Mouse (Mus musculus) MEL (cell line): ENCODE measurements around the gene Gm10837. TPM values are rescaled to one million over a fixed set of nuclear protein-coding genes. Genes with fewer than 3 reads are reported as not detected.

Source experiments
- DNase-seq: peaks from one replicate; pipeline ENCODE4 v3.0.0; 2011; ENCODE audit warnings: low read depth, low spot score
- H3K27ac ChIP-seq: 2 replicates; pipeline ENCODE4 v1.5.1; 2012; ENCODE audit warnings: low read depth, mild to moderate bottlenecking, control low read depth, low read length, moderate library complexity; ENCODE audit not compliant: control insufficient read depth
- H3K27me3 ChIP-seq, 2 experiments: fragments of 150-350 bp in 1 of 2; sonication (generic) in 1 of 2; 2 replicates each; pipeline ENCODE4 v1.6.1; 2012; ENCODE audit warnings: low read length in 2 of 2, mild to moderate bottlenecking in 2 of 2, improper control_type of control experiment in 1 of 2, moderate library complexity in 1 of 2; ENCODE audit not compliant: insufficient read depth in 2 of 2, control insufficient read depth in 1 of 2
- H3K36me3 ChIP-seq, 2 experiments: 2 replicates each; pipeline ENCODE4 v1.6.1; 2012 to 2014; ENCODE audit warnings: low read length in 2 of 2, improper control_type of control experiment in 1 of 2, inconsistent platforms in 1 of 2, mild to moderate bottlenecking in 1 of 2; ENCODE audit not compliant: insufficient read depth in 2 of 2, control insufficient read depth in 1 of 2
- H3K4me1 ChIP-seq, 2 experiments: fragments of 150-350 bp in 1 of 2; sonication (generic) in 1 of 2; 2 replicates each; pipeline ENCODE4 v1.6.1; 2012; ENCODE audit warnings: low read length in 2 of 2, improper control_type of control experiment in 1 of 2, mild to moderate bottlenecking in 1 of 2; ENCODE audit not compliant: insufficient read depth in 2 of 2, control insufficient read depth in 1 of 2
- H3K4me3 ChIP-seq, 2 experiments: fragments of 150-350 bp in 1 of 2; sonication (generic) in 1 of 2; 2 replicates each; pipeline ENCODE4 v1.5.1; 2012; ENCODE audit warnings: low read depth in 2 of 2, low read length in 2 of 2, mild to moderate bottlenecking in 2 of 2, moderate library complexity in 2 of 2, control low read depth in 1 of 2, improper control_type of control experiment in 1 of 2; ENCODE audit not compliant: control insufficient read depth in 1 of 2, insufficient read depth in 1 of 2
- H3K79me2 ChIP-seq: 2 replicates; pipeline ENCODE4 v1.6.1; 2012; ENCODE audit warnings: mild to moderate bottlenecking, low read length, moderate library complexity; ENCODE audit not compliant: control insufficient read depth, poor library complexity, insufficient read depth
- H3K9ac ChIP-seq: 2 replicates; pipeline ENCODE4 v1.6.1; 2012; ENCODE audit warnings: low read depth, mild to moderate bottlenecking, control low read depth, low read length, moderate library complexity; ENCODE audit not compliant: control insufficient read depth, poor library complexity, severe bottlenecking
- H3K9me3 ChIP-seq: fragments of 150-350 bp; sonication (generic); replicated peaks from 2 replicates; pipeline ENCODE4 v1.6.1; 2012; ENCODE audit warnings: mild to moderate bottlenecking, low read length, improper control_type of control experiment, moderate library complexity; ENCODE audit not compliant: insufficient read depth
- CHD1 ChIP-seq: IDR thresholded peaks from 2 replicates; pipeline ENCODE4 v1.6.1; 2012; ENCODE audit warnings: low read depth, mild to moderate bottlenecking, inconsistent platforms, low read length, improper control_type of control experiment
- CTCF ChIP-seq, 3 experiments: IDR thresholded peaks in 2 of 3; conservative IDR thresholded peaks in 1 of 3; 2 replicates each; pipeline ENCODE4 v1.5.1; 2011 to 2012; ENCODE audit warnings: low read length in 3 of 3, low read depth in 2 of 3, mild to moderate bottlenecking in 2 of 3, improper control_type of control experiment in 1 of 3, inconsistent platforms in 1 of 3, mixed read lengths in 1 of 3, moderate library complexity in 1 of 3; ENCODE audit not compliant: control insufficient read depth in 1 of 3, insufficient read depth in 1 of 3, poor library complexity in 1 of 3, severe bottlenecking in 1 of 3
- ETS1 ChIP-seq: IDR thresholded peaks from 2 replicates; pipeline ENCODE4 v1.6.1; 2012; ENCODE audit warnings: low read depth, mild to moderate bottlenecking, inconsistent platforms, low read length, improper control_type of control experiment, moderate library complexity
- GATA1 ChIP-seq: IDR thresholded peaks from 2 replicates; pipeline ENCODE4 v1.6.1; 2011; ENCODE audit warnings: low read depth, low read length, improper control_type of control experiment
- HCFC1 ChIP-seq: IDR thresholded peaks from 2 replicates; pipeline ENCODE4 v1.6.1; 2012; ENCODE audit warnings: low read depth, mild to moderate bottlenecking, inconsistent platforms, low read length, improper control_type of control experiment, moderate library complexity
- JUND ChIP-seq: IDR thresholded peaks from 2 replicates; pipeline ENCODE4 v1.6.1; 2011; ENCODE audit warnings: low read depth, mild to moderate bottlenecking, improper control_type of control experiment, low read length
- KAT2A ChIP-seq: conservative IDR thresholded peaks from 2 replicates; pipeline ENCODE4 v1.6.1; 2012; ENCODE audit warnings: low read depth, low read length, improper control_type of control experiment, inconsistent platforms
- MAFK ChIP-seq: IDR thresholded peaks from 2 replicates; pipeline ENCODE4 v1.6.1; 2011; ENCODE audit warnings: low read depth, mild to moderate bottlenecking, low read length, improper control_type of control experiment, borderline replicate concordance
- MAX ChIP-seq: IDR thresholded peaks from 2 replicates; pipeline ENCODE4 v1.6.1; 2011; ENCODE audit warnings: low read length, improper control_type of control experiment
- MAZ ChIP-seq: IDR thresholded peaks from 2 replicates; pipeline ENCODE4 v1.6.1; 2012; ENCODE audit warnings: low read depth, mild to moderate bottlenecking, inconsistent platforms, low read length, improper control_type of control experiment
- NELFE ChIP-seq: IDR thresholded peaks from 2 replicates; pipeline ENCODE4 v1.6.1; 2011; ENCODE audit warnings: low read depth, low read length, improper control_type of control experiment
- NRF1 ChIP-seq: IDR thresholded peaks from 2 replicates; pipeline ENCODE4 v1.6.1; 2014; ENCODE audit warnings: low read depth, mild to moderate bottlenecking, inconsistent platforms, low read length, improper control_type of control experiment, moderate library complexity; ENCODE audit not compliant: poor library complexity, insufficient read depth, severe bottlenecking
- POLR2AphosphoS2 ChIP-seq: IDR thresholded peaks from 2 replicates; pipeline ENCODE4 v1.6.1; 2011; ENCODE audit warnings: low read length, improper control_type of control experiment
- POLR2AphosphoS5 ChIP-seq: IDR thresholded peaks from 2 replicates; pipeline ENCODE4 v1.6.1; 2012; ENCODE audit warnings: low read depth, borderline replicate concordance, mild to moderate bottlenecking, inconsistent platforms, low read length, moderate library complexity, mixed read lengths
- RCOR1 ChIP-seq: IDR thresholded peaks from 2 replicates; pipeline ENCODE4 v1.6.1; 2012; ENCODE audit warnings: low read depth, mild to moderate bottlenecking, inconsistent platforms, low read length, improper control_type of control experiment
- SMC3 ChIP-seq: IDR thresholded peaks from 2 replicates; pipeline ENCODE4 v1.6.1; 2011; ENCODE audit warnings: low read depth, low read length, improper control_type of control experiment
- TAL1 ChIP-seq: IDR thresholded peaks from 2 replicates; pipeline ENCODE4 v1.6.1; 2012; ENCODE audit warnings: mild to moderate bottlenecking, inconsistent platforms, low read length, moderate library complexity, mixed read lengths
- TBP ChIP-seq: IDR thresholded peaks from 2 replicates; pipeline ENCODE4 v1.8.0; 2011; ENCODE audit warnings: low read depth, low read length, improper control_type of control experiment
- TCF12 ChIP-seq: IDR thresholded peaks from 2 replicates; pipeline ENCODE4 v1.6.1; 2014; ENCODE audit warnings: low read depth, mild to moderate bottlenecking, inconsistent platforms, low read length, improper control_type of control experiment, moderate library complexity
- UBTF ChIP-seq: IDR thresholded peaks from 2 replicates; pipeline ENCODE4 v1.6.1; 2012; ENCODE audit warnings: low read depth, mild to moderate bottlenecking, inconsistent platforms, low read length, improper control_type of control experiment, moderate library complexity, borderline replicate concordance; ENCODE audit not compliant: insufficient read depth
- polyA plus RNA-seq, 2 experiments: library from polyadenylated mRNA; stranded (reverse) in 1 of 2; unstranded in 1 of 2; fragments of >175 nt in 1 of 2; fragments of >200 nt in 1 of 2; gene quantifications; 2 replicates each; pipeline versions ENCODE4 v1.2.1 to v1.2.4; 2012; ENCODE audit warnings: low replicate concordance in 2 of 2, low read depth in 1 of 2; ENCODE audit not compliant: insufficient read length in 2 of 2, insufficient read depth in 1 of 2, missing spikeins in 1 of 2
- total RNA-seq: library from RNA; depleted of rRNA; stranded (reverse); fragments of 300-350 nt; gene quantifications from 2 replicates; pipeline ENCODE4 v1.2.3, GENCODE M21; 2012

Gm10837 gene
- total and polyA plus RNA-seq, 3 experiments, result not detected

- H3K4me3 ChIP-seq, result no peak overlapping the region
- H3K27me3 ChIP-seq, result no peaks in the 10 kb centered on the region
- no peaks in the 10 kb centered on the region for H3K79me2 ChIP-seq
- no peak overlapping the region for H3K27ac ChIP-seq
- H3K9me3 ChIP-seq, result no peaks in the 10 kb centered on the region
- H3K9ac ChIP-seq, result no peak overlapping the region
- DNase-seq, result no peak
- no peaks in the 10 kb centered on the region for H3K36me3 ChIP-seq
- H3K4me1 ChIP-seq, result no peaks in the 10 kb centered on the region
- TF ChIP-seq UBTF (no peak), MAFK (no peak), KAT2A (no peak), CTCF (IDR thresholded peaks at IDR 0.05 in 2 of 3, conservative IDR thresholded peaks at IDR 0.05 in 1 of 3; ENCODE audit: control insufficient read depth in 1 of 3, insufficient read depth in 1 of 3, low read depth in 2 of 3, low read length in 3 of 3, poor library complexity in 1 of 3, severe bottlenecking in 1 of 3) (no peak), MAZ (no peak), NELFE (no peak), ETS1 (no peak), POLR2AphosphoS5 (no peak), RCOR1 (no peak)
- TF ChIP-seq, all 39 proteins: peak for 0
These were observed 14.8 kb upstream of the Gm10837 start for GRCm38 (mm10) chr14:122475557-122476040.

GRCm38 (mm10) chr14:122476041-122476821, 14.2 kb upstream of the Gm10837 start:
- H3K9ac ChIP-seq, result no peak overlapping the region
- no peaks in the 10 kb centered on the region for H3K79me2 ChIP-seq
- H3K4me3 ChIP-seq, result no peak overlapping the region
- H3K9me3 ChIP-seq, result no peaks in the 10 kb centered on the region
- no peak for TF ChIP-seq GATA1
- no peak for TF ChIP-seq TAL1
- TF ChIP-seq TCF12, result no peak
- TF ChIP-seq ETS1, result no peak
- TF ChIP-seq JUND, result no peak
- no peak for TF ChIP-seq SMC3
- no peak for TF ChIP-seq MAX
- no peak for TF ChIP-seq RCOR1
- TF ChIP-seq CHD1, result no peak
- TF ChIP-seq NRF1, result no peak
- TF ChIP-seq TBP, result no peak
- TF ChIP-seq HCFC1, result no peak
- TF ChIP-seq POLR2AphosphoS2, result no peak
- TF ChIP-seq UBTF, result no peak
- no peak for DNase-seq
- H3K27ac ChIP-seq, result no peak overlapping the region
- no peaks in the 10 kb centered on the region for H3K27me3 ChIP-seq
- no peaks in the 10 kb centered on the region for H3K4me1 ChIP-seq
- H3K36me3 ChIP-seq, result no peaks in the 10 kb centered on the region
